Mouse (Mus musculus): ENCODE results near the gene Prdx5.

- TF ChIP-seq CTCF (IDR thresholded peaks at IDR 0.05) (no peak), POLR2A (IDR thresholded peaks at IDR 0.05; ENCODE audit: insufficient read depth, low read depth, low read length) (no peak), EP300 (IDR thresholded peaks at IDR 0.05; ENCODE audit: insufficient read depth, low read depth, low read length) (no peak)
These were observed 16.0 kb downstream of the Prdx5 start for GRCm38 (mm10) chr19:6893731-6894451.

Measured in heart, adult 2 months (tissue).